Mouse (Mus musculus): ENCODE measurements around the gene Glrx. TPM values are rescaled to one million over a fixed set of nuclear protein-coding genes. Genes with fewer than 3 reads are reported as not detected.

The Glrx gene
- polyA plus RNA-seq (2012; ENCODE audit: low replicate concordance), result 0.90 and 2.0 TPM in 2 replicates

GRCm38 (mm10) chr13:75839719-75840481 lies at the start of gene Glrx:
Gene Glrx, plus strand, starts transcription at chr13:75839868.

Other genes with a start within 250 kb of the Glrx start
- gene Ell2, start 133.1 kb upstream of the Glrx start, polyA plus RNA-seq (2012; ENCODE audit: low replicate concordance), result 35.1 and 41.0 TPM in 2 replicates
- gene Rhobtb3, start 104.1 kb downstream of the Glrx start, polyA plus RNA-seq (2012; ENCODE audit: low replicate concordance), result 1.6 and 2.6 TPM in 2 replicates
- gene Spata9, start 127.3 kb downstream of the Glrx start, polyA plus RNA-seq (2012; ENCODE audit: low replicate concordance), result not detected in 2 replicates
- gene Rfesd, start 178.9 kb downstream of the Glrx start, polyA plus RNA-seq (2012; ENCODE audit: low replicate concordance), result 0.48 and 4.4 TPM in 2 replicates
- 2.9 and 3.0 TPM in 2 replicates for gene Gpr150, start 217.1 kb downstream of the Glrx start, polyA plus RNA-seq (2012; ENCODE audit: low replicate concordance)